Mouse (Mus musculus) forebrain, postnatal 0 days (tissue): Measurements from ENCODE around the gene Kif13a. TPM values are rescaled to one million over a fixed set of nuclear protein-coding genes. Genes with fewer than 3 reads are reported as not detected.

Experiments
- ATAC-seq: fragments of 200-750 bp; cut with Nextera tagmentation; 2 replicates; pipeline ENCODE4 v1.8.0; 2017; ENCODE audit warnings: mild to moderate bottlenecking, moderate library complexity
- DNase-seq: peaks from one replicate; pipeline ENCODE4 v3.0.0-alpha.2; 2015
- H3K27ac ChIP-seq: fragments of 300-500 bp; sonication (generic); 2 replicates; pipeline ENCODE4 v1.5.1; 2014; ENCODE audit warnings: low read depth, mild to moderate bottlenecking, antibody characterized with exemption, low read length, moderate library complexity, mixed read lengths
- H3K27me3 ChIP-seq: fragments of 300-500 bp; sonication (generic); 2 replicates; pipeline ENCODE4 v1.6.1; 2014; ENCODE audit warnings: mild to moderate bottlenecking, low read length, mixed read lengths; ENCODE audit not compliant: insufficient read depth
- H3K36me3 ChIP-seq: fragments of 300-500 bp; sonication (generic); 2 replicates; pipeline ENCODE4 v1.6.1; 2014; ENCODE audit warnings: mild to moderate bottlenecking, moderate library complexity; ENCODE audit not compliant: insufficient read depth
- H3K4me1 ChIP-seq: fragments of 300-500 bp; sonication (generic); 2 replicates; pipeline ENCODE4 v1.6.1; 2014; ENCODE audit warnings: antibody characterized with exemption; ENCODE audit not compliant: insufficient read depth
- H3K4me2 ChIP-seq: fragments of 300-500 bp; sonication (generic); 2 replicates; pipeline ENCODE4 v1.6.1; 2014; ENCODE audit warnings: low read depth, mild to moderate bottlenecking, moderate library complexity
- H3K4me3 ChIP-seq: fragments of 300-500 bp; sonication (generic); 2 replicates; pipeline ENCODE4 v1.5.1; 2014; ENCODE audit warnings: low read depth, low read length, mixed read lengths
- H3K9ac ChIP-seq: fragments of 300-500 bp; sonication (generic); 2 replicates; pipeline ENCODE4 v1.6.1; 2014; ENCODE audit warnings: mild to moderate bottlenecking
- H3K9me3 ChIP-seq: fragments of 300-500 bp; sonication (generic); 2 replicates; pipeline ENCODE4 v1.6.1; 2016; ENCODE audit warnings: low read length
- CTCF ChIP-seq: sonication (generic); IDR thresholded peaks from 2 replicates; pipeline ENCODE4 v1.5.1; 2016; ENCODE audit warnings: antibody characterized with exemption, control low read depth, low read depth
- WGBS: fragments of 180-500 bp; shearing (Covaris S2); extraction: QIAGEN DNeasy Blood & Tissue Kit; methylation state at CpG from one replicate; pipeline ENCODE4 v1.1.7; 2014; 5-methylcytosine and 5-hydroxymethylcytosine counted together
- polyA plus RNA-seq: library from polyadenylated mRNA; unstranded; fragments of >200 nt; fragmentation: Nextera tagmentation; extraction: Ambion mirVana; gene quantifications from 2 replicates; pipeline ENCODE4 v1.2.1, GENCODE M21; 2015
- total RNA-seq: library from RNA; depleted of rRNA; stranded (reverse); fragments of >200 nt; gene quantifications from 2 replicates; pipeline ENCODE4 v1.2.3, GENCODE M21; 2014

The Kif13a gene
- total and polyA plus RNA-seq, 2 experiments from 2014 or later, result 9.2 to 19.7 TPM

DNA sequence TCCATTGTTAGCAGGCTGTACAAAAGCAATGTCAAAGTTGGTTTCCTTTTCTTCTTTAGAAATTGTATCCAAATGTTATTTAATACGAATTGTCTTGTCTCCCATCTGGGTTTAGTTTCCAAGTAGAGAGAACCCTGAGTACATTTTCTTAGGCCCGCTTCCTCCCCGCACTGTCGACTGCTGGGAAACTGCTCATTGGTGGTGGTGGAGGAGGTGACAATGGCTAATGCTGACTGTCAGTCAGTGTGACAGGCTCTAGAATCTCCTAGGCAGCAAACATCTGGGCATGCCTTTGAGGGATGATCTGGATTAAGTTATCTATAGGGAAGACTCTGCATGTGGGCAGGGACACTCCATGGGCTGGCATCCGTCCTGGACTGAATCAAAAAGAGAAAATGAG, 96.1 kb downstream of the Kif13a start:
- Histone ChIP-seq H3K36me3 (peaks cover 10% of the 10 kb centered on the region; the same call in 1 of the 2 replicates), H3K27ac (no peak overlapping the region), H3K4me1 (no peaks in the 10 kb centered on the region), H3K4me3 (no peak overlapping the region), H3K4me2 (no peak overlapping the region), H3K9ac (no peak overlapping the region), H3K27me3 (no peaks in the 10 kb centered on the region), H3K9me3 (no peaks in the 10 kb centered on the region)
- TF ChIP-seq CTCF, result no peak
- no peak for ATAC-seq
- WGBS, result 79% methylated on average over 5 of the region's 5 CpGs
- DNase-seq, result no peak

DNA sequence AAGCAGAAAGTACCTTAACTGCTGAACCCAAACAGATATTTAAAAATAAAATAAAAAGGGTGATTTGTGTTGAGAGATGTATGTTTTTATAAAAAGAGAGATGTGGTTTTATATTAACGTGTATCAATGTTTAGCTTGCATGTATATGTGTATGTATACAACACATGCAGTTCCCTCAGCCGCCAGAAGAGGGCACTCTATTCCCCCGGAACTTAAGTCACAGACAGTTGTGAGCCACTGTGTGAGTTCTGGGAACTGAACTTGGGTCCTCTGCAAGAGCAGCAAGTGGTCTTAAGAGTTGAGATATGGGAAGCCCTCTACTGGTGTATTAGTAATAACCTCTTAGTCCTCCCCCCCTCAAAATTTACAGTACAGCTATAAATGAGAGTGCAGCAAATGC, 96.7 kb downstream of the Kif13a start:
- ATAC-seq (no peak), DNase-seq (no peak)
- H3K27ac ChIP-seq, result no peak overlapping the region
- no peak overlapping the region for H3K4me3 ChIP-seq
- H3K27me3 ChIP-seq, result no peaks in the 10 kb centered on the region
- no peaks in the 10 kb centered on the region for H3K4me1 ChIP-seq
- TF ChIP-seq CTCF, result peak; percentile 55
- H3K9me3 ChIP-seq, result no peaks in the 10 kb centered on the region
- no peak overlapping the region for H3K9ac ChIP-seq
- peaks cover 10% of the 10 kb centered on the region; the same call in 1 of the 2 replicates for H3K36me3 ChIP-seq
- H3K4me2 ChIP-seq, result no peak overlapping the region
- 79% methylated on average over 3 of the region's 3 CpGs for WGBS

DNA sequence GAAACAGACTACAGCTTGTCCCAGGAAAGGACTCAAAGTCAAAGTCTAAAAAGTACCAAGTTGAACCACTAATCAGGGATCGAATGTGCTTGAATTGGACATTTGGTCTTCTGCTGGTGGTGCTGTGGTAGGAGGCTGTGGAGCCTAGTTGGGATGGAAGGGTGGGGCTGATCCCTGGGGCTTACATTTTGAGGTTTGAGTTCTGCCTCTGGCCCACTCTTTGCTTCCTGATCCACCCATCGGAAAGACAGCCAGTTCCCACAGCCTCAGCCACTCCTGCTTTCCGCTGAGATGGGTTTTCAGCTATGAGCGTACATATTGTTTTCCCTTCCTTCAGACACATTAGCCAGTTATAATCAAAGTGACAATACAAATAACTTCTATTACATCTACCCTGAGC, 106.4 kb downstream of the Kif13a start:
- 95% methylated on average over 4 of the region's 4 CpGs for WGBS
- no peak for ATAC-seq
- no peak overlapping the region for H3K27ac ChIP-seq
- DNase-seq, result no peak
- H3K36me3 ChIP-seq, result peaks cover 8% of the 10 kb centered on the region
- no peak overlapping the region for H3K4me3 ChIP-seq
- no peak for TF ChIP-seq CTCF
- H3K27me3 ChIP-seq, result no peaks in the 10 kb centered on the region
- H3K4me2 ChIP-seq, result no peak overlapping the region
- H3K9me3 ChIP-seq, result no peaks in the 10 kb centered on the region; the same call in 1 of the 2 replicates
- no peak overlapping the region for H3K9ac ChIP-seq
- H3K4me1 ChIP-seq, result 0 out of 2 replicates have a peak, but pooled peaks cover 6% of the 10 kb centered on the region

DNA sequence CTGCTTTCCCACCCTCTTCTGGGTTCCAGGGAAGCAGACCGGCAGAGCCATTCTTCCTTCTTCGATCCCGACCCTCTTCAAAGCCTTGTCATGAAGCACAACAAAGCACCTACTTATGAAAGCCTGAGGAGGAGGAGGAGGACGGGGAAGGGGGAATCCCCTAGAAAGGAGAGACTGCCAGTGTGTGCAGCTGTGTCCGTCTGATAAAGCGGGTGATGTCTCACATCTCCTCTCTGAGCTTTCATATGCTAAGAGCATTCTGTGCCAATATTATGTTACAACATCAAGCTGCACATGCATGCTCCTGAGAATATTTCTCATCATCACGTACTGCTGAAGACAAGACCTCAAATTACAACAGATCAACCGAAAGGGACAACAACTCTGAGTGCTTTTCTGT, 107.5 kb downstream of the Kif13a start:
- 52% methylated on average over 8 of the region's 8 CpGs for WGBS
- ATAC-seq (no peak), DNase-seq (no peak)
- H3K27ac ChIP-seq, result no peak overlapping the region
- H3K9ac ChIP-seq, result no peak overlapping the region
- 0 out of 2 replicates have a peak, but pooled peaks cover 6% of the 10 kb centered on the region for H3K4me1 ChIP-seq
- no peaks in the 10 kb centered on the region for H3K27me3 ChIP-seq
- peaks cover 8% of the 10 kb centered on the region for H3K36me3 ChIP-seq
- TF ChIP-seq CTCF, result no peak
- no peak overlapping the region for H3K4me2 ChIP-seq
- no peaks in the 10 kb centered on the region; the same call in 1 of the 2 replicates for H3K9me3 ChIP-seq
- no peak overlapping the region for H3K4me3 ChIP-seq

DNA sequence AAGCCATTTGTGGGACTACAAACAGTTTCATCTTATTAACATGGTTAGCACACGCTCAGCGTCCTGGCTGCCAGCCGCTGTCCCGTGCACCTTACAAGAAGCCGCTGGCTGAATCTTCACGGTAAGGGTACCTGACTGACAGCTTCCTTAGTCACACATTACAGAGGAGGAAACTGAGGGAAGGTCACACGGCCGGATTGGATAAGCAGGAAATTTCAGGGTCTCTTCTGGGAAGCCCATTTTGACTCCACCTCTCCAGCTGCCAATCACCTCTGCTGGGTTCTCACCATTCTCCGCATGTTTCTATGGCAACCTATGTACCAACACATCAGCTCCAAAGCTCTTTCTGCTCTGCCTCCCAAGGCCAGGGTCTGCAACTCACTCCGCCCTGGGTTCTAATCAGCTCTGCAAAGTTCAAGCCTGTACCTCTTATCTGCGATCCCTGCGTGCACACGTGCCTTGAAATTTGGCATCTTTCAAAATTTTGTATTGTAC, 109.9 kb downstream of the Kif13a start:
- Histone ChIP-seq H3K9me3 (no peaks in the 10 kb centered on the region), H3K4me2 (peak overlapping the region; percentile 23), H3K27me3 (no peaks in the 10 kb centered on the region), H3K36me3 (peaks cover 8% of the 10 kb centered on the region), H3K27ac (no peak overlapping the region), H3K4me1 (0 out of 2 replicates have a peak, but pooled peaks cover 6% of the 10 kb centered on the region), H3K9ac (no peak overlapping the region), H3K4me3 (peak overlapping the region; percentile 9; the same call in 1 of the 2 replicates)
- peak; percentile 87 for ATAC-seq
- 54% methylated on average over 13 of the region's 13 CpGs for WGBS
- TF ChIP-seq CTCF, result no peak
- peak; percentile 61 for DNase-seq

DNA sequence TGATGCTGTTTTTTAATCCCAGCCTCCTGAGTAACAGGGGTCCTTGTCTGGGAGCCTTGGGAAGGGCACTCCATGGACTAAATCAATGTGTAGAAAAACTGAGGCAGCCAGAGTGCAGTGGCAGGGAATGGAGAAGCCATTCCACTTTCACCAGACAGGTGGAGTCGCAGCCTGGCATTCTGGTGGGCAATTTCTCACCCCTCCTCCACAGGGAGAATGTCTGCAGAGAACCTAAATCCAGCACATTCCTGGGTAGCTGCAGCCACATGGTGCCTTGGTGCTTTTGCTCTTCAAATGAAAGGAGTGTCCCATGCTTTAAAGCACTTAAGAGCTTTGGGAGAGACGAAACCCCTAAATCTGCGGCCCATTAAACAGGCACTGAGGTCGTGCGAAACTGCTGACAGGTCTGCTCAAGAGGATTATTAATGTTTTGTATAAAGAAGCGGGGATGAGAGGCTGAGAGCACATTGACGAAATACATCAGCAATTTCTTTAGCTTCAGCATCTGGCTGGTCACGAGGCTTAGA, 110.4 kb downstream of the Kif13a start:
- no peaks in the 10 kb centered on the region for H3K9me3 ChIP-seq
- 43% methylated on average over 8 of the region's 8 CpGs for WGBS
- H3K4me3 ChIP-seq, result peak overlapping the region; percentile 9; the same call in 1 of the 2 replicates
- DNase-seq (peak; percentile 26), ATAC-seq (peak; percentile 61)
- H3K9ac ChIP-seq, result no peak overlapping the region
- H3K4me2 ChIP-seq, result peak overlapping the region; percentile 23
- 0 out of 2 replicates have a peak, but pooled peaks cover 6% of the 10 kb centered on the region for H3K4me1 ChIP-seq
- no peak overlapping the region; the same call in 1 of the 2 replicates for H3K27ac ChIP-seq
- peaks cover 4% of the 10 kb centered on the region for H3K36me3 ChIP-seq
- peak; percentile 50 for TF ChIP-seq CTCF
- no peaks in the 10 kb centered on the region for H3K27me3 ChIP-seq

DNA sequence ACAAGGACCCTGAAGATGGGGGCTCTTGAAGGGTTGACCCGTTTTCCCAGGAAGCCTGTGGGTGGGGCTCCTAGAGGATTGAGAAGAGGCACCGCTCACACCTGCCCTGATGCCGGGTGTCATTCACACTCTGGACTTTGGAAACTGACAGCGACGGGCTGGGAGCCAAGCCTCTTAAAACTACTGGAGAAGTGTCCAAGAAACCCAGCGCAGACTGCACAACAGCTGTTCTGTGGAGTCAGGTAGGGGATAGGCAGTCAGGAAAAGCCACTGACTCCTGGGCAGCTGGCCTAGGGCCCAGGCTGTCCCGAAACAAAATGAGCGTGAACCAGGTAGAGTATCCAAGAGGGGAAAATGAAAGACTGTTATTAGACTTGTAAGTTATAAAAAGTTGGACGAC, 111.3 kb downstream of the Kif13a start:
- DNase-seq (no peak), ATAC-seq (no peak)
- H3K9me3 ChIP-seq, result no peaks in the 10 kb centered on the region
- no peak overlapping the region for H3K27ac ChIP-seq
- H3K4me1 ChIP-seq, result 0 out of 2 replicates have a peak, but pooled peaks cover 6% of the 10 kb centered on the region
- H3K36me3 ChIP-seq, result peaks cover under 1% of the 10 kb centered on the region; the same call in 1 of the 2 replicates
- no peak overlapping the region for H3K9ac ChIP-seq
- no peak overlapping the region for H3K4me2 ChIP-seq
- no peak overlapping the region for H3K4me3 ChIP-seq
- WGBS, result 83% methylated on average over 9 of the region's 9 CpGs
- no peaks in the 10 kb centered on the region for H3K27me3 ChIP-seq
- TF ChIP-seq CTCF, result no peak
